Comparison of ENCODE assay signal across 8 mouse cellular contexts in the genomic region with DNA sequence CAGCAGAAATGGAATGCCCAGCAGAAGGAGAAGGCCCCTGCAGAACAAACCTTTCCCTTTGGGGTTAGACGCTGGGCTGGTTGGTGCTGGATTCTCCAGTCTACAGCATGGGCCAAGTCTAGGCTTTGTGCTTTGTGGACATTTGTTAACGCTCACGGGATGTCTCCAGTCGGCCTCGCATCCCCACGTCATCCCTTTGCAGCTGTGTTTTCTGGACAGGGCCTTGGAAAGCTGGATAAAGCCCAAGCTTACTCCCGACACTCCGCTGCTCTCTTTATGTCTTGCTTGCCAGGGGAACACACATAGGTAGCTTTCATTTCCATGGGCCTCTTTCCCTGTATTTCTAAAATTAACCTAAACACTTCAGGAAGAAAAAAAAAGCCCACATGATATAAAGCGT. TPM values are rescaled to one million over a fixed set of nuclear protein-coding genes. Genes with fewer than 3 reads are reported as not detected.
DNase-seq lines count a peak whose midpoint lies in the region.

No protein-coding gene starts in this region.

- DNase-seq in layer of hippocampus, adult 11-12 months (ENCODE audit: low spot score): peak; percentile 61
- DNase-seq in layer of hippocampus, postnatal 10 days (ENCODE audit: low spot score in 2 of 2): no peak
- peak; percentile 35 to 43 for DNase-seq in gastrocnemius, adult 8-10 months (ENCODE audit: low spot score in 2 of 2)
- DNase-seq in heart, adult 9 months (ENCODE audit: low spot score in 2 of 2): peak; percentile 67 to 73
- DNase-seq in lung, postnatal 10 days: peak; percentile 71
- DNase-seq in adipocyte (ENCODE audit: low spot score): no peak
- DNase-seq in right cerebral cortex, postnatal 10 days (ENCODE audit: low spot score in 2 of 2): no peak
- no peak for DNase-seq in ovary, postnatal 36 days (ENCODE audit: low spot score)

RNA-seq across cellular contexts. Expression of gene Snrnp48, which starts 49.0 kb away (rescaled TPM):
- 10 to 100 TPM; 23.5 to 25.8 TPM for total RNA-seq in layer of hippocampus, postnatal 10 days (2021)
- total RNA-seq in gastrocnemius, adult 8-10 months (2022): 10 to 100 TPM in 1 of 4 experiments, 1 to 10 TPM in 3; 5.3 to 11.3 (median 8.0) TPM

Comparison
In these comparisons a context has a peak if more than half of its experiments do, and no peak if none do; other contexts are left out.
1. DNase-seq: peak in layer of hippocampus, adult 11-12 months (single experiment), gastrocnemius, adult 8-10 months (2 of 2), heart, adult 9 months (2 of 2) and lung, postnatal 10 days (single experiment); none in layer of hippocampus, postnatal 10 days (0 of 2), adipocyte (single experiment), right cerebral cortex, postnatal 10 days (0 of 2) and ovary, postnatal 36 days (single experiment).